ENCODE assay signal across 13 mouse cellular contexts in the genomic region with DNA sequence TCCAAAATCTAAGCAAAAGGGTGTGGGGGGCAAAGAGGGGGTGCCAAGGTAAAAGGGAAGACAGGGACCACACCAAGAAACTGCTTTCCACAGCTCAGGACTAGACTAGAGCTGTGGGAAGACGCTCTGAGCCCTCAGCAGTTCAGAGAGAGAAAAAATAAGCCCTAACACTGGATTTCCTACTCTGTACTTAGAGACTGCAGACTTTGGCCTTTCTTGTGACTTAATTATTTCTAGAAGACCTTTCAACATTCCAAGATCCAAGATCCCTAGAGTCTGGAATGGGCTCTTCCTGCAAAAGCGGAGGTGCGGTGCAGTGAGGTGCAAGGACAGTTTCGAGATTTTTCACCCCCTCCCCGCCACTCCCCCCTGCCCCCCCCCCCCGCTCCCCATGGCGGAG.
DNase-seq lines count a peak whose midpoint lies in the region; ATAC-seq lines count a peak whose summit lies in the region.
"Had no signal": no experiment of that assay in that cellular context is flagged by ENCODE, and none has a peak within 500 bp of the region (broad histone marks: within the 10 kb centered on the region; RNA-seq: fewer than 3 reads in every experiment).

No protein-coding gene starts in this region.

- no peak overlapping the region; the same call in 1 of the 2 replicates for H3K4me2 ChIP-seq in hindbrain, embryonic 11.5 days (replicated peaks; ENCODE audit: low read depth, low read length)
- H3K4me2 ChIP-seq in hindbrain, embryonic 16.5 days (ENCODE audit: low read length): no peak overlapping the region
- H3K4me2 ChIP-seq in neural tube, embryonic 12.5 days (replicated peaks): peak overlapping the region; percentile 35
- peak overlapping the region; percentile 34 for H3K4me2 ChIP-seq in limb, embryonic 13.5 days (replicated peaks)
- H3K4me2 ChIP-seq: liver, embryonic 13.5 days; stomach, embryonic 15.5 days had no signal

- no peaks in the 10 kb centered on the region for H3K9me3 ChIP-seq in hindbrain, embryonic 11.5 days (ENCODE audit: control insufficient read depth, low read length)
- H3K9me3 ChIP-seq in hindbrain, embryonic 16.5 days (ENCODE audit: control insufficient read depth, low read length): no peaks in the 10 kb centered on the region
- H3K9me3 ChIP-seq in neural tube, embryonic 12.5 days: no peaks in the 10 kb centered on the region
- no peaks in the 10 kb centered on the region for H3K9me3 ChIP-seq in limb, embryonic 13.5 days
- H3K9me3 ChIP-seq: liver, embryonic 13.5 days; stomach, embryonic 15.5 days had no signal

- 16% methylated on average over 7 of the region's 7 CpGs for WGBS in hindbrain, embryonic 11.5 days
- WGBS in hindbrain, embryonic 16.5 days: 12% methylated on average over 7 of the region's 7 CpGs
- 12% methylated on average over 7 of the region's 7 CpGs for whole genome bisulfite sequencing in neural tube, embryonic 12.5 days
- WGBS in limb, embryonic 13.5 days: 40% methylated on average over 7 of the region's 7 CpGs

- no peak overlapping the region for H3K4me3 ChIP-seq in hindbrain, embryonic 11.5 days (ENCODE audit: low read depth, low read length)
- H3K4me3 ChIP-seq in hindbrain, embryonic 16.5 days (ENCODE audit: low read length): no peak overlapping the region
- H3K4me3 ChIP-seq in neural tube, embryonic 12.5 days: no peak overlapping the region
- H3K4me3 ChIP-seq in limb, embryonic 13.5 days: no peak overlapping the region
- H3K4me3 ChIP-seq: left cerebral cortex, adult 2 months; liver, embryonic 13.5 days; stomach, embryonic 15.5 days had no signal

- H3K4me1 ChIP-seq in hindbrain, embryonic 11.5 days (replicated peaks; ENCODE audit: control insufficient read depth, insufficient read depth, low read length): peaks cover 12% of the 10 kb centered on the region
- H3K4me1 ChIP-seq in hindbrain, embryonic 16.5 days (ENCODE audit: control insufficient read depth, insufficient read depth, low read depth, low read length): peaks cover 4% of the 10 kb centered on the region
- H3K4me1 ChIP-seq in neural tube, embryonic 12.5 days: peaks cover 28% of the 10 kb centered on the region
- H3K4me1 ChIP-seq in limb, embryonic 13.5 days: 0 out of 2 replicates have a peak, but pooled peaks cover 16% of the 10 kb centered on the region
- H3K4me1 ChIP-seq: liver, embryonic 13.5 days; stomach, embryonic 15.5 days had no signal

- H3K27me3 ChIP-seq in hindbrain, embryonic 11.5 days (ENCODE audit: control insufficient read depth, insufficient read depth, low read length): peaks cover 84% of the 10 kb centered on the region
- peaks cover 67% of the 10 kb centered on the region for H3K27me3 ChIP-seq in hindbrain, embryonic 16.5 days (replicated peaks; ENCODE audit: control insufficient read depth, insufficient read depth, low read length)
- peaks cover 88% of the 10 kb centered on the region for H3K27me3 ChIP-seq in neural tube, embryonic 12.5 days (replicated peaks)
- peaks cover 35% of the 10 kb centered on the region for H3K27me3 ChIP-seq in limb, embryonic 13.5 days
- H3K27me3 ChIP-seq: liver, embryonic 13.5 days; stomach, embryonic 15.5 days had no signal

- no peak overlapping the region for H3K9ac ChIP-seq in hindbrain, embryonic 11.5 days (ENCODE audit: low read depth, low read length)
- no peak overlapping the region for H3K9ac ChIP-seq in hindbrain, embryonic 16.5 days (ENCODE audit: low read depth, low read length)
- no peak overlapping the region for H3K9ac ChIP-seq in neural tube, embryonic 12.5 days
- H3K9ac ChIP-seq in limb, embryonic 13.5 days: no peak overlapping the region
- H3K9ac ChIP-seq: liver, embryonic 13.5 days; stomach, embryonic 15.5 days had no signal

- no peak overlapping the region for H3K27ac ChIP-seq in hindbrain, embryonic 11.5 days (ENCODE audit: low read depth, low read length)
- no peak overlapping the region for H3K27ac ChIP-seq in hindbrain, embryonic 16.5 days (ENCODE audit: low read depth, low read length)
- H3K27ac ChIP-seq in neural tube, embryonic 12.5 days: no peak overlapping the region
- no peak overlapping the region for H3K27ac ChIP-seq in limb, embryonic 13.5 days
- H3K27ac ChIP-seq: left cerebral cortex, adult 2 months; liver, embryonic 13.5 days; stomach, embryonic 15.5 days had no signal

- peak; percentile 15; the same call in 1 of the 2 replicates for ATAC-seq in hindbrain, embryonic 11.5 days (ENCODE audit: low FRiP score)
- no peak for ATAC-seq in hindbrain, embryonic 16.5 days
- no peak for ATAC-seq in neural tube, embryonic 12.5 days (ENCODE audit: low FRiP score, low read depth)
- no peak for ATAC-seq in limb, embryonic 13.5 days (ENCODE audit: low FRiP score, low read depth)

- DNase-seq in hindbrain, embryonic 11.5 days (ENCODE audit: low spot score): no peak
- no peak for DNase-seq in neural tube, embryonic 10.5 days (ENCODE audit: extremely low spot score, low spot score)
- no peak for DNase-seq in adrenal gland, postnatal 10 days
- DNase-seq in spleen, postnatal 4 days (ENCODE audit: low spot score in 2 of 2): no peak
- DNase-seq: cerebellum, adult 9-11 months; heart, postnatal 14 days; liver, embryonic 13.5 days; thymus, postnatal 25 days had no signal

- H3K36me3 ChIP-seq in hindbrain, embryonic 11.5 days (ENCODE audit: control insufficient read depth, insufficient read depth, low read length): no peaks in the 10 kb centered on the region
- no peaks in the 10 kb centered on the region for H3K36me3 ChIP-seq in hindbrain, embryonic 16.5 days (ENCODE audit: control insufficient read depth, insufficient read depth, low read length)
- no peaks in the 10 kb centered on the region for H3K36me3 ChIP-seq in neural tube, embryonic 12.5 days
- no peaks in the 10 kb centered on the region for H3K36me3 ChIP-seq in limb, embryonic 13.5 days
- H3K36me3 ChIP-seq: liver, embryonic 13.5 days; stomach, embryonic 15.5 days had no signal

Comparison
In these comparisons a context has a peak if more than half of its experiments do, and no peak if none do; other contexts are left out.
1. H3K4me2 ChIP-seq: peak in neural tube, embryonic 12.5 days (single experiment) and limb, embryonic 13.5 days (single experiment); none in hindbrain, embryonic 11.5 days (single experiment) and hindbrain, embryonic 16.5 days (single experiment).